Mouse (Mus musculus) B cell, adult 2 months (primary cell): ENCODE measurements around the gene Tnip3.

Experiments used
- DNase-seq, 2 experiments: peaks; one replicate each; pipeline ENCODE4 v3.0.0; 2022

Tnip3 gene

GRCm38 (mm10) chr6:65585333-65586053, 60.4 kb downstream of the Tnip3 start:
- no peak for DNase-seq

DNA sequence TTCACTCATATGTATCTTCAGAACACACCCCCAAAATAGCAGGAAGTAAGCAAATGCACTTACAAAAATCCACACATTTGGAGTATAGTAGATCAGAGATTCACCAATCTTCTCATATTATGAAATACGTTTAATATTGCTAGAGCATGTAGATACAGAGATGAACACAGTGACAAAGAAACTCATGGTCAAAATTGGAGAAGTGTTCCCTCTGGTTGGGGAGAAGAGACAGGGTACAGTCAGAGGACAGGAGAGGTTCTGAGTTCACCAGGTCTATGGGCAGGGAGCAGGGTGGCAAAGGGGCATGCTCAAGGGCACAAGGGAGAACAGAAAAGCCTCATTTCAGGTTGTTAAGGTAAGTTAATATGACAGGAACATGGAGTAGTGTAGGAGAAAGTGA, 63.7 kb downstream of the Tnip3 start:
- no peak for DNase-seq

DNA sequence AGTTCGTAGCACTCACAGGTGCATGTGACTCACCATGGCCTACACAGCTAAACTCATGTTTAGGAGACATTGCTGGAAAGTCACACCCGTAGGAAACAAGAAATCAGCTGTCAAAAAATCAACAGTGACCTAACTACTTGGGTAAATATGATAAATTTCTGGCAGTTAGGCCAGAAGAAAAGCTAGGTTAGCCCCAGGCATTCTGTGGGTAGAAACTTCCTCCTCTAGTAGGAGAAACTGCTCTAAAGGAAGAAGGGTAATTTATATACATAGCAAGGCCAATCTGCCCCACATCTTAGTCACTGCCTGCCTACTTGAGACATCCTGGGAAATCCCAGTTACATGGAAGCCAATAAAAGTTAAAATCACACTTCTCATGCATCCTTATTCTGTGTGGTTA, 64.9 kb downstream of the Tnip3 start:
- DNase-seq = no peak

DNA sequence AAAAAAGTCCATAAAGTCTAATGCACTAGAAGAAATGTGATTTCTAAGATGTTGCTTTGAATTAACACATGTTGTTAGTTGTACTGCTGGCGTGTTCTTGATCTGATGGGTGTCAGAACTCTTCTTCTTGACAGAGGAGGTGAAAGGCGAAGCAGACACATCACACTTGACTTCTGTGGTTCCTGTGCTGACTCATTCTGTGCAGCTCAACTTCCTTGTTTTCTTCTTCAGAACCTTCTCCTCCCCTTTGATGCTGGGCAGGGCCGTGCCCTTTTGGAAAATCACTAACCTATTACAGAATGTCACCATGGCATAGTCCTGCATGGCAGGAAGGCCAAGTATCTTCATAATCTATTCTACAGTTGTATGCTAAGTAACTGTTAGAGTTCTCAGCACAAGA, 69.1 kb downstream of the Tnip3 start:
- no peak for DNase-seq

DNA sequence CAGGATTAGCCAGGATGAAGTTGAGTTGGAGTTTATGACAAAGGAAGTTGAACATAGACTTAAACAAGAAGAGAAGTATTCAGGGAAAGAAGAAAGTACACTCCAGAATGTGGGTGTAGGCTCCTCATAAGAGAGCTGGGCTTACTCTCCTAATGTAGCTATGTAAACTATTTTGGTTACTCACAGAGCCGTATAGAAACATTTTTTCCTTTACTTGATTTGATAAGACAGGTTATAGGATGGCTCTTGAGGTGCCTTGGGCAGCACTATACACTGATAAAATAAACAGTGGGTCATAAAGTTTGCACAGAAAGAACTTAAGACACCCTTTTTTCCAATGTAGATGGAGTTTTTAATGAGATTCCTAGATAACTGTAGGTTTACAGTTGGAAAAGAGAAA, 70.3 kb downstream of the Tnip3 start:
- no peak for DNase-seq

DNA sequence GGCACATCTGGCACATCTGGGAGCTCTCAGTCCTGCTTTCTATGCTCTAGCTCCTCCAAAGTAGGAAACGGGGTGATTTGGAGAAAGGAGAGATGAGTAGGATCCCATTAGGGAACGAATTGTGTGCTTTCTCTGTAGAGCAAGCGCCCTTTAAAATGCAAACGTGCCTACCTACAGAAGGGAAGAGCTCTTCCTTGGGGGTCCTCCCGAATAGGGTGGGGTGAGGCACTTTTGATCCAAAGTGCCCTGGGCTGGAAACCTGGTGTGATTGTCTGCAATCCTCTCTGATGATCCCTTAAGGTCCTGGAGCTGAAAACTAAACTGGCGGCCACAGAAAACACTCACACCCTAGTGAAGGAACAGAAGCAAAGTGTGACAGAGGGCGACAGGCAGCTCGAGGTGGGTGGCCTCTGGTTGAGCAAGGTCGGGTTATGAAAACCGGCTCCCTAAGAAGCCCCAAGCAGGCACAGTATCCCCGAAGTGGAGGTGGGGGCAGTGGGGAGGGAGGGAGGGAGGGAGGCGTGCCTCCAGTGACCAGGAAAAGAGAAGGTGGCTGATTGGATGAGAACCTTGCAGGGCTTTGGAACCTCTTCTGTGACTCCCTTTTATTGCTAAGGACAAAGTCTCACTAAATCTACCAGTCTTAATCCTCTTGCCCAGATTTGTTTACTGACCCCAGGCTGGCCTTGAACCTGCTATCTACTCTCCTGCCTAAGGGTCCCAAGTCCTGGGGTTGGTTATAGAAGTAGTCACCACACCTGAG, 72.1 kb downstream of the Tnip3 start:
- DNase-seq = no peak

- no peak for DNase-seq
Measured at GRCm38 (mm10) chr6:65598522-65598921, 73.4 kb downstream of the Tnip3 start.

DNA sequence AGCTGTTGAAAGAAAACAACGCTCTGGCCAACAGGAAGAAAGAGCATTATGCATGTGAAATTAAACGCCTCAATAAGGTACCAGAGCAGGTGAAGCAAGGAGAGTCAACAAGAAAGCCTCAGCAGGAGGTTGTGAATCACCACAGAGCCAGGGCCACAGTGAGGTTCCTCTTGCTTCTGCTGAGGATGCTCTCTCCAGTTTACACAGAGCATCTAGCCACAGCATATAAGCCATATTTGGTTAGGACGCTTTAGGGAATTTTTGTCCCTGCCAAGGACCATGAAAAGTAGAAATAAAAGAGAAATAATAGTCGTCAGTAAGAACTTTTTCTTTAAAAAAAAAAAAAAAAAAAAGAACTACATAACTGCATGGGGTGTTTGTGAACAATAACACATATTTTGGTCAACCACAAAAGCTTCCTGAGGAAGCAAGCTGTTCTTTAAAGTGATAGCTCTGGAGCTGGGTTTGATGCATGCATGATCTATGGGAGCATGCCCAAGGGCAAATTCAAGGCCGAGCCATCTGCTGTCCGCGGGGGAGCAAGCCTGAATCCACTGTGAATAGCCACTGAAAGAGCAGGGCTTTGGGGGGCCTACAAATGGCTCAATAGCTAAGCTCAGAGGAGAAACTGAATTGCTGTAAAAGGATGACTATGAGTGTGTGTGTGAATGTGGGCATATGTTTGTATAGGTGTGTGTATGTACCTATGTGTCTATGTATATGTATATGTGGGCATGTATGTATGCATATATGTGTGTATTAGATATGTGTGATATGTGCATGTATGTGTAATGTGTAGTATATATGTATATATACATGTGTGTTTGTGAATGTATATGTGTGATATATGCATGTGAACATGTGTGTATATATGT, 75.0 kb downstream of the Tnip3 start:
- no peak for DNase-seq

DNA sequence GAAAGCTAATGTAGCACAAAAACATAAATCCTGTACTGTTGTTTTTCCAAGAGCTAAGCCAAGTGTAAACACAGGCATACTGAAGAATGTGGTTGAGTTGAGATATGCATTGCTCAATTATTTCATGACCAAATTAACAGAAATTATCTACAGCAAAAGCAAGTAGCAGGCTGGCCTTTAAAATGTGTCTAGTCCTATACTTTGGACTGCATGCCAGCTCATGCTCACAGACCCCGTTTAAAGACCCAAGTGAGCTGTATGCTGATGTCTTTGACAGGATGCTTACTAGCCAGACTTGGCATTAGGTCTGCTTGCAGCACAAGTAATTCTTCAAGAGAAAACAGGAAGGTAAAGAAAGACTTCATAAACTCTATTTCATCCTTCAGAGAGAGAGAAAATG, 75.8 kb downstream of the Tnip3 start:
- no peak for DNase-seq

DNA sequence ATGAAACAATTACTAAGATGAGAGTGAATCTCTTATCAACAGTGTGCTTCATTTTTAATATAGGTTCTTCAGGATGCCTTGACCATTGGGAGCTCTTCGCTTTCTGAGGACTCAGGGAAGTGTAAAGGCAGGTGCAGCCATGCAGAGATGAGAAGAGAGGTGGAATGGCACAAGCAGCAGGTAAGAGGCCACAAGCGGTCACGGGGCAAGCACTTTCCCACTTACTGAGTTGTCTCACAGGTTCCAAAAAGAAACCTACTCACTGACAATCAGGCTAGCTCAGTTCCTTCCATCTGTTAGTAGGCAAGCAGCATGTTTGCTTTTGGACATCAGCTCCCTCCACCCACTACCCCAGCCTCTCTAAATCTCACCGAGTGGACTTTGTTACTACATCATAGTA, 80.7 kb downstream of the Tnip3 start:
- no peak for DNase-seq

GRCm38 (mm10) chr6:65606946-65607345, 81.8 kb downstream of the Tnip3 start:
- no peak for DNase-seq

DNA sequence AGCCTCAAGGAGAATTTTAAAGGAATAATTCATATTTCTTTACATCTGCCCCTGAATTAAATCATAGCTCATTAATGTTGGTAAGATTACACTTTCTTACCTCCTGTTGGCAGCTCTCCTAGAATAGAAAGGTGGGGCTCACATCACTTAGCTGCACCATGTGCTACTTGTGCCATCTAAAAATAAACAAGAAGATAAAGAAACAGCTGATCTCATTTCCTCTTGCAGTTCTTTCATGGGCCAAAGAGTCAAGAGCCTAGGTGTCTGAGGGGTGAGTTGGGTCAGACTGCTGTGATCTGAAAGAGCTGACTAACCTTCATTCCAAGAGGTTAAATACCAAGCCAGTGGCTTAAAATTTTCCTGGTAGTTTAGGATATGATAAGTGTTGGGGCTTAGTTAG, 86.7 kb downstream of the Tnip3 start:
- DNase-seq = no peak

- DNase-seq = no peak
Measured at GRCm38 (mm10) chr6:65613924-65614585, 88.9 kb downstream of the Tnip3 start.

GRCm38 (mm10) chr6:65615641-65616040, 90.5 kb downstream of the Tnip3 start:
- DNase-seq = no peak

GRCm38 (mm10) chr6:65621260-65621659, 96.1 kb downstream of the Tnip3 start:
- DNase-seq = no peak

DNA sequence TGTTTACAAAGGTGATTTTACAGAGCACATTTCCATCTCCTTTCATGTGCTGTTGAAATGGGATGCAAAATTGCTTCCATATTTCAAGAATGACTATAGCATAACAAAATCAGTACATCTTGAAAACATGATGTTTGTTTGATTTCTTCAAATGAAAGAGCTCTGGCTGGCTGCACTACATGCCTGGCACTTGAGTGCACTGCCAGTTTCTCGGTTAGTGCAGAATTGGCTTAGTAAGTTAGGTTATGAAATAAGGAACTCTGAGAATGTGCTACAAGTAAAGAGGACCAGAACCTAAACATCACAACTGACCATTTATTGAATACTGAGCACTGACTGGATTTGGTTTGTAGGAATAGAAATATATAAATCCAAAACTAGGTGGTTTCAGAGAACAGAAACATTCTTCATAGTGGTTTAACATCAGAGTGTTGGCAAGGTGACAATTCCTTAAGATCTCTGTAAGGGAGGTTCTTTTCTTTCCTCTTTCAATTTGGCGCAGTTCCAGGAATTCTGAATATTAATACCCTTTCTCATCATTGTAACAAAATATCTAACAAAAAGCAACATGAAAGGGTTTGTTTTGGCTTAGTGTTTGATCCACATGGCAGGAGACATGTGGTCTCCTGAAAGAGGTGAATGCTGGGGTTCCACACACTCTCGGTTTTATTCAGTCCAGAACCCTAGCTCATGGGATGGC, 98.1 kb downstream of the Tnip3 start:
- no peak for DNase-seq

GRCm38 (mm10) chr6:65630578-65630977, 105.5 kb downstream of the Tnip3 start:
- no peak for DNase-seq

DNA sequence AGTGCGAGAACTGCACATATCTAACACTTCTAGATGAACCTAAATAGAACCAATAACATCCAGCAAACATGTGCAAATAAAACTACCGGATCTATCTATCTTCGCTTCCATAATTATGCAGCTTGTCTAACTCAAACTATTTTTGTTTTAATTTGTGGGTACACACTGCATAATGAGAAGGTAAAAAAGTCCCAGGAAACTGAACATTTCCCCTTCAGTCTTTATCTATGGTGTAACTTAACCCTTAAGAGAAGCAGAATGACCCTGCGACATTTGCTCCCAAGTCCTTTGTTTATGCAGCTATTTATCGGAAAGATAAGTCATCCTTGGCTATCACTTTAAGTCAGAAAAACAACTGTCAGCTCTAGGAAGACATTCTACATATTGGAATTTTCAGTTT, 107.1 kb downstream of the Tnip3 start:
- no peak for DNase-seq

GRCm38 (mm10) chr6:65642431-65642830, 117.3 kb downstream of the Tnip3 start:
- no peak for DNase-seq

- DNase-seq = no peak
Measured at GRCm38 (mm10) chr6:65644110-65644509, 119.0 kb downstream of the Tnip3 start.

- no peak for DNase-seq
Measured at GRCm38 (mm10) chr6:65646408-65646807, 121.3 kb downstream of the Tnip3 start.

DNA sequence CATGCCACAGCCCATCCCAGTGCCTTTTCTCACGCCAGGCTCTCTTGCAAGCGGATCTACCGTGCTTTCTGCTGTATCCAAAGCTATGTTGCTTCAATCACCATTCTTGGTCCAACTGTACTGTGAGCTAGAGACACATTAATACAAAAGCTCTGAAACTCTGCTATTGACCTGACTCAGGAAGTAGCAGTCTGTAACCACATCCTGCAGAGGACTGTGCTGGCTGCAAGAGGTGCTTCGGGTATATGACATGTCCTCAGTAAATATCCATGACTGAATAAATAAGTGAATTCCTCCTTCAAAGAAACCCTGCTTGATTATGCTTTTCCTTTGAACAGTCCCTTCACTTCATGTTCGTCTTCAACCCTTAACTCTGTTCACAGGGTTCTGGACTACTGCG, 122.6 kb downstream of the Tnip3 start:
- no peak for DNase-seq
